Mouse (Mus musculus): ENCODE data around the gene Taar5.

The Taar5 gene

GRCm38 (mm10) chr10:24008143-24008542 lies 37.6 kb downstream of the Taar5 start:
- DNase-seq (ENCODE audit: low spot score in 2 of 2), result no peak
